Mouse (Mus musculus) monocyte, adult 2 months (primary cell): ENCODE measurements around the gene Zfp263.

ENCODE experiments used
- DNase-seq, 2 experiments: peaks; one replicate each; pipeline ENCODE4 v3.0.0; 2022; ENCODE audit warnings: low spot score in 2 of 2, low read depth in 1 of 2

The Zfp263 gene

GRCm38 (mm10) chr16:3743503-3744185 is at the start of gene Zfp263:
Gene Zfp263, plus strand, starts transcription at chr16:3744093.
- peak; percentile 83 to 88 for DNase-seq

DNA sequence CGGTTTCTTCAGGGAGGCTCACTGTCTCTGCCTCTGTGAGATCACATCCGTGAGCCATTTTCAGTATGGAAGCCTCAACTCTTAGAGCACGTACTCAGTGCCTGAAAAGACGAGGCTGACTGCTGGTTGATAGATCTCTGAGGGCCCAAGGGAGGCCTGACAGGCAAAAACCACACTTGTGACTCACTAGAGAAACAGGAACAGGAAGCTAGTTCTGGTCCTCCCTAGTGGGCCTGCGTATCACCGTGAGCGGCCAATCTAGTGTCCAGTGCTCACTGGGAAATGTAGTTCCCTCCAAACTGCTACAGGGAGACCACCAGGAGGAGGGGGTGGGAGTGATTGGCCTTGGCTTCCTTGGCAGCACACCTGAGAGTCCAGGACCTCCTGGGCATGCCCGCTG is 44.6 kb upstream of the Zfp263 start:
- peak; percentile 57 to 63 for DNase-seq

GRCm38 (mm10) chr16:3700893-3701292 is 43.0 kb upstream of the Zfp263 start:
- no peak for DNase-seq

DNA sequence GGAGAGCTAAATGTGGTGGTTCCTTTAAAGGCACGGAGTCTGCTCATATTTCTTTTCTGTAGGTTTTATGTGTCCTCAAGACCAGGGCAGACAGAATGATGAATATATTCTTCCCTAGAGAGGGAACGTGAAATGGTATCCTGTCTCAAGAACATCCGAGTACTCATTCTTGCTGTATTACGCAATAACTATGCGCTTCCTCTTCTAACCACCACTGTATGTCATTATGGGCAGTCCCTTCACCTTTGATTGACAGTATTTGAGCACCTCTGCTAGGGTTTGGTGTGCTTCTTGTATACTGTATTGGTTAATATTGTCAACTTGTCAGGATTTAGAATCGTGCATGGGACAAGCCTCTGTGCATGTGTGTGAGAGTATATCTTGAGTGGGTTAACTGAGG is 37.2 kb upstream of the Zfp263 start:
- no peak for DNase-seq

GRCm38 (mm10) chr16:3714731-3715130 is 29.2 kb upstream of the Zfp263 start:
- peak in 1 of 2 experiments; percentile 30 for DNase-seq

- peak in 1 of 2 experiments; percentile 48 for DNase-seq
These were observed 25.9 kb upstream of the Zfp263 start, which contains the start of gene Mefv for GRCm38 (mm10) chr16:3717980-3718379. Gene Mefv, minus strand, starts transcription at chr16:3718097.

GRCm38 (mm10) chr16:3723231-3723630 is 20.7 kb upstream of the Zfp263 start:
- DNase-seq, result peak; percentile 60 to 78

DNA sequence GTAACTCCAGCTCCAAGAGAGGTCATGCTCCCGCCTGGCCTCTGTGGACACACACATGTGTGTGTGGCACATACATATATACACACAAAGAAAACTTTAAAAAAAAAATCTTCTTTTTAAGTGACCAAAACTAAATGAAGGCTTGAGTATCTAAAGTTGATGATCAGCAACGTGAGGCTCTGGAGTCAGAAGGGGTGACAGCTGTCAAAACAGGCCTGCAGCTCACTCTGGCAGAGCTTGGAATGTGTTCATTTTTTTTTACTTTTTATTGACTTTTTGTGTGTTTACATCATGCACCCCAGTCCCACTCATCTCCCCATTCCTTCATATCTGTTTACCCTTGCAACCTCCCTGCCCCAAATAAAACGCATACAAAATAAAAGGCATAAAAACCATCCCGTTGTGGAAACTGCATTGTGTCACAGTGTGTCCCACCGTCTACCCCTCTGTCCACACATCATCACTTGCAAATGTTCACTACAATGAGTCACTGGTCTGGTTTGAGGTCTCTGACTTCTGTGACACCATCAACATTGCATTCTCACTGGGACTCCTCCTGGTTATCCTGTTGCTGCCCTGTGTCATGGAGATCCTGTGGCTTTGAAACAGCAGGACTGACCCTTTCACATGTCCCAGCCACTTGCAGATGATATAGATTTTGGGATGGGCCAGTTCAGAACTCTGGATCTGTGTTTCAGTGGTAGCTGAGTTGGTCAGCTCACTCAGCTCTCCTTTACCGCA is 15.7 kb upstream of the Zfp263 start:
- DNase-seq, result no peak

DNA sequence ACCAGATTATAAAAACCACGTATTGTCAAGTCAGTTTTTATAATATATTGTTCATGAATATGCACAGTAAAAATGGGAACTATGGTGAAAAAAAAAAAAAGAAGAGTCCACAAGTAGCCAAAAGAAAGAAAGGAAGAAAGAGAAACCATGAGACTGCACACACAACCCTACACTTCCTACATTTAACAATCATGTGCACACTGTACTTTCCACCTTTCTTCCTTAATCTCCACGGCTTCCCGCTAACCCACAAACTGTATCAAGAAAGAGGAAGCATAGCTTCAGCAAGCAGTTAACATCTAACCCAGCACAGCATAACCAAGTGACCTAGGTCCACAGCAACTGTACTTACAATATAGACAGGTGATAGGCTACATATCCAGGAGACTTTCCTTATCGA is 11.3 kb upstream of the Zfp263 start:
- no peak for DNase-seq

DNA sequence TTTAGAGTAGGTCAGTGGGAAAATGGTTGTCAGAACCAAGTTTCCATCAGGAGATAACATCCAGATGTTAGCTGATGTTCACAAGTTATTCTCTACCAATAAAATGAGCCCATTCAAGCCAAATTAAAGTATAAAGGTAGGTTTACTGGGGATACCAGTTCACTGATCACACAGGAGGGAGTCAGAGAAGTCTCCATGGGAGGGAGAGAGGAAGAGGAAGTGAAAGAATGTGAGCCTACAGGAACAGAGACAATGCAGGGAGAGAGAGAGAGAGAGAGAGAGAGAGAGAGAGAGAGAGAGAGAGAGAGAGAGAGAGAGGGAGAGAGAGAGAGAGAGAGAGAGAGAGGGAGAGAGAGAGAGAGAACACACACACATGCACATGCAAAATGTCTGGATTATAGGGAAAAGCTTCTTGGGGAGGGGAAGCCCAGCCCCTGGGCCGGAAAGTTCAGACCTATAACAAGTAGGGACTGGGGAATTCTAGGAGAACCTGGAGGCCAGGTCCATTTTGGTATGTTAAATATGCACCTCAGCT is 10.6 kb upstream of the Zfp263 start:
- DNase-seq, result no peak

DNA sequence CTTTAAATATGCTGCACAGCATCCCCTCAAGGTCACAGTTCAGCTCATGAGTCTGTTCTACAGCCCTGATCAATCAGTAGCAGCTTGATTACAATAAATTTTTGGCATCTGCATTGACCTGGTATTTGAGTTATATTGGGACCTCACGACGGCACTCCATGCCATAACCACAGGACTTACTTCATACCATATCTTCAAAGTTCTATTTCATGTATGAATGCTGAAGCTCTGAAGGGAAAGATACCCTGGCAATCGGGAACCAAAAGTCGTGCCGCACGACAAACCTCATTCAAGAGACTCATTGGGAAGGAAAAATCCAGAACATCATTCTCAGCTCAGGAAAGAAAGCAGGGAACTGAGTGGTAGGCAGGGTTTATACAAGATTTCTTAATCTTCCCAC is 1.4 kb upstream of the Zfp263 start:
- DNase-seq, result no peak

GRCm38 (mm10) chr16:3744186-3744700 is 350 bp downstream of the Zfp263 start:
- DNase-seq, result peak; percentile 26 to 61

DNA sequence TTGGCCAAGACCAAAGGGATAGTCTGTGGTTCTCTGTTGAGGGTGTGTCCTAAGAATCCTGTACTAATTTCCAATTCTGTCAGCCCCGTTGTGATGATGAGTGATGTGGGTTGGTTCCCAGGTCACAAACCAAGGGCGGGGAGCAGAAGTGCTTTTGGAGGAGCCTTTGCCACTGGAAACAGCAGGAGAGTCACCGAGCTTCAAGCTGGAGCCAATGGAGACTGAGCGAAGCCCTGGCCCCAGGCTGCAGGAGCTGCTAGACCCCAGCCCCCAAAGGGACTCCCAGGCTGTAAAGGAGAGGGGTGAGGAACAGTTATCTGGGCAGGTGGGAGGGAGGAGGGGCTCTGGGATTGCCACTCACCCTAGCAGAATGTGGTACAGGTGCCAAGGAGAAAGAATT is 1.8 kb downstream of the Zfp263 start:
- DNase-seq, result no peak

- DNase-seq, result no peak
These were observed 5.1 kb downstream of the Zfp263 start for GRCm38 (mm10) chr16:3748976-3749375.

- no peak for DNase-seq
These were observed 27.7 kb downstream of the Zfp263 start for GRCm38 (mm10) chr16:3771603-3772002.

- DNase-seq, result no peak
These were observed 32.5 kb downstream of the Zfp263 start for GRCm38 (mm10) chr16:3776365-3776764.

DNA sequence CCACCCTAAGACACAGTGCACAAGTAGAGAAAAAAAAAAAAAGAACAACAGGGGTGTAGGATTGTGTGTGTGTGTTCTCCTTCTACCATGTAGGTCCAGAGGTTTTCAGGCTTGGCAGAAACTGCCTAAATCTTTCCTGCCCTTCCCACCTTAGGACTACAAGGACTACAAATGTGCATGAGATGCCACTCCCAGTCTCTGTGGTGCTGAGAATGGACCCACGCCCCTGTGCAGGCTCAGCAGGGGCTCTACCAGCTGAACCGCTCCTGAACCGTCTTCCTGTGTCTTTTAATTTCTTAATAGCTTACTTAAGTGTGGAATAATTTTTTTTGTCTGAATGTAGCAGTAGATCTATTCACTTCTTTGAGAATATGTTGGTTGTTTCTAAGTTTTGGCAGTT is 34.1 kb downstream of the Zfp263 start:
- DNase-seq, result no peak

DNA sequence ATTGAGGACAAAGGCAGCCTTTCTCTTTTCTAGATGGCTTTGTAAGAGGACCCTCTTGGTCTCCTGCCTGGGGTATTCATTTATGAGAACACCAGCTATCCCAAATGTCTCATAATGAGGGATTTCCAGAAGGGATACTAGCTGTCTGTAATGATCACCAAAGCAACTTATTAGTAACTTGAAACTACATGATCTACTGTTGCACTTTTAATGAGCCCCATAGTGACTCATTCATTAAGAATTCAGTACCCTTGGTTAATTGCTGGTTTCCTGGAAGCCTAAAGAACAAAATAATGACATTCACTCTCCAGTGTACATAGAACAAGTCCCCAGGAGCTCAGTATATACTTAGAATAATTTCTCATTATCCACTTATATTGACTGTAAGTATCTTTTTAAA is 37.3 kb downstream of the Zfp263 start:
- no peak for DNase-seq

DNA sequence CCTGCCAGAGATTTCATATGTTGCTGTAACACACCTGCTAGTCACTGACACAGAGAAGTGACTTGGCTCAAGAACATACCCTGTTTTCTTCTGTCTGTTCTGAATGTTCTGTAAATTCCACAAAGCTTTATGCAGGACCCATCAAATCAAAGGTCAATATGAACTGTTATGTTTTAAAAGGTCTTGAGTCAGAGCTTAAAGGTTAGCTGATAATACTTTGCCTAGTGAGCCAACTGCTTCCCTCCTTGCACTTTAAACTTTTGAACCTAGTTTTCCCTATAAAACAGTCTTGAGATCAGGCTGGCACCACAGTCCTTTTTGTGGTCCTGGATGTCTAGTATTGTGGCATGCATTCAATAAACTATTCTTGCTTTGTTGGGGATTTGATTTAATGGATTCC is 44.5 kb downstream of the Zfp263 start:
- no peak for DNase-seq
